In the genomic region with DNA sequence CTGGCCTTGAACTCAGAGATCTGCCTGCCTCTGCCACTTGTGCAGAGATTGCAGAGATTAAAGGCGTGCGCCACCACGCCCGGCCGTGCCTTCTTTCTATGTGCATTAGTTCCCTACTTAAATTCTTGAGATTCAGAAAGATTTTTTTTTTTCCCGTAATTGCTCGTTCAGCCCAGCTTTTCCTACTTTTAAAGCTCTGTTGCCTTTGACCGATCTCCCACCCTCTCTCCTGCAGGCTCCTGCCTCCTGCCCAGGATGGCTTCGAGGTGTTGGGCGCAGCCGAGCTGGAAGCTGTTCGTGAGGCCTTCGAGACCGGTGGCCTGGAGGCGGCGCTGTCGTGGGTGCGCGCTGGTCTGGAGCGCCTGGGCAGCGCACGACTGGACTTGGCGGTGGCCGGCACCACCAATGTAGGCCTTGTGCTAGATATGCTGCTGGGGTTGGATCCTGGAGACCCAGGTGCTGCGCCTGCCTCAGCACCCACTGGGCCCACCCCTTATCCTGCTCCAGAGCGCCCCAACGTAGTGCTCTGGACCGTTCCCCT, we compare ENCODE assay signal across 21 mouse cellular contexts. TPM values are rescaled to one million over a fixed set of nuclear protein-coding genes. Genes with fewer than 3 reads are reported as not detected.
A peak's percentile ranks its signal among the peaks of the same experiment; 100 is the strongest.
DNase-seq lines count a peak whose midpoint lies in the region; ATAC-seq and TF ChIP-seq lines count a peak whose summit lies in the region.
"Had no signal": no experiment of that assay in that cellular context is flagged by ENCODE, and none has a peak within 500 bp of the region (broad histone marks: within the 10 kb centered on the region; RNA-seq: fewer than 3 reads in every experiment).

No protein-coding gene starts in this region.

- no peaks in the 10 kb centered on the region for H3K9me3 ChIP-seq in ES-E14 (ENCODE audit: control insufficient read depth, insufficient read depth, low read depth, low read length)
- no peaks in the 10 kb centered on the region for H3K9me3 ChIP-seq in forebrain, postnatal 0 days (ENCODE audit: low read length)
- no peaks in the 10 kb centered on the region for H3K9me3 ChIP-seq in midbrain, postnatal 0 days (ENCODE audit: low read length)
- H3K9me3 ChIP-seq: heart, embryonic 13.5 days; hindbrain, embryonic 15.5 days; megakaryocyte, embryonic 14.5 days had no signal

- H3K4me2 ChIP-seq in forebrain, postnatal 0 days (ENCODE audit: low read depth), result no peak overlapping the region; the same call in 1 of the 2 replicates
- no peak overlapping the region for H3K4me2 ChIP-seq in midbrain, postnatal 0 days (ENCODE audit: low read depth, low read length, poor library complexity, severe bottlenecking)

- peak; percentile 12 to 27 for DNase-seq in kidney, postnatal 4 days
- no peak for DNase-seq in kidney, adult 9 months
- DNase-seq in ES-E14 (ENCODE audit: low read depth, low spot score), result no peak
- no peak for DNase-seq in forebrain, postnatal 0 days
- DNase-seq in midbrain, postnatal 0 days (ENCODE audit: low spot score), result no peak
- no peak for DNase-seq in lung, postnatal 10 days
- DNase-seq: adrenal gland, adult 8-10 months; cerebellum, adult 9-10 months; gastrocnemius, postnatal 14 days; kidney, adult 8-10 months; lung, embryonic 14.5 days; right cerebral cortex, adult 18-20 months had no signal

- no peaks in the 10 kb centered on the region for H3K36me3 ChIP-seq in ES-E14 (ENCODE audit: control insufficient read depth, insufficient read depth, low read length, poor library complexity, severe bottlenecking)
- H3K36me3 ChIP-seq in forebrain, postnatal 0 days (ENCODE audit: insufficient read depth), result peaks cover 29% of the 10 kb centered on the region
- peaks cover 25% of the 10 kb centered on the region for H3K36me3 ChIP-seq in midbrain, postnatal 0 days (ENCODE audit: insufficient read depth, low read length)

- no peaks in the 10 kb centered on the region for H3K27me3 ChIP-seq in forebrain, postnatal 0 days (ENCODE audit: insufficient read depth, low read length)
- no peaks in the 10 kb centered on the region for H3K27me3 ChIP-seq in midbrain, postnatal 0 days (ENCODE audit: insufficient read depth, low read length)
- H3K27me3 ChIP-seq: hindbrain, embryonic 15.5 days had no signal

- peak; percentile 26; the same call in 1 of the 2 replicates for TF ChIP-seq CTCF in forebrain, postnatal 0 days (IDR thresholded peaks at IDR 0.05; ENCODE audit: low read depth)
- peak; percentile 26 for TF ChIP-seq CTCF in midbrain, postnatal 0 days (IDR thresholded peaks at IDR 0.05)

- peaks cover 2% of the 10 kb centered on the region in 2 experiments; a peak in 1 of 4 replicates for H3K4me1 ChIP-seq in ES-E14 (ENCODE audit: control insufficient read depth in 2 of 2, insufficient read depth in 2 of 2, low read length in 2 of 2, poor library complexity in 1 of 2)
- H3K4me1 ChIP-seq in forebrain, postnatal 0 days (ENCODE audit: insufficient read depth), result peaks cover 14% of the 10 kb centered on the region; the same call in 1 of the 2 replicates
- peaks cover 21% of the 10 kb centered on the region for H3K4me1 ChIP-seq in midbrain, postnatal 0 days (ENCODE audit: insufficient read depth, low read length)

- in situ Hi-C loops in ES-E14 (cut with MboI; ENCODE audit: low sequenced_read_pairs in 2 of 2, unreplicated experiment in 2 of 2), result no loop called here

- peak overlapping the region; percentile 51 for H3K9ac ChIP-seq in ES-E14 (ENCODE audit: insufficient read depth, low read depth, low read length, poor library complexity, severe bottlenecking)
- H3K9ac ChIP-seq in forebrain, postnatal 0 days, result no peak overlapping the region
- no peak overlapping the region for H3K9ac ChIP-seq in midbrain, postnatal 0 days (replicated peaks; ENCODE audit: low read length, poor library complexity, severe bottlenecking)
- H3K9ac ChIP-seq: lung, embryonic 14.5 days had no signal

- no peak for ATAC-seq in forebrain, postnatal 0 days
- ATAC-seq in midbrain, postnatal 0 days (ENCODE audit: low FRiP score), result no peak
- ATAC-seq in megakaryocyte-erythroid progenitor cell, adult 5-6 weeks (replicated peaks; ENCODE audit: low FRiP score, low TSS enrichment, poor library complexity, severe bottlenecking), result no peak

- no peak overlapping the region for H3K27ac ChIP-seq in ES-E14 (ENCODE audit: insufficient read depth, low read depth, low read length, poor library complexity, severe bottlenecking)
- H3K27ac ChIP-seq in forebrain, postnatal 0 days (ENCODE audit: low read depth, low read length), result no peak overlapping the region
- no peak overlapping the region for H3K27ac ChIP-seq in midbrain, postnatal 0 days (ENCODE audit: low read depth, low read length)
- H3K27ac ChIP-seq: heart, embryonic 13.5 days; hindbrain, embryonic 15.5 days had no signal

- peak overlapping the region; percentile 61 to 69 for H3K4me3 ChIP-seq in ES-E14 (ENCODE audit: insufficient read depth in 1 of 2, low read depth in 1 of 2, low read length in 2 of 2, poor library complexity in 1 of 2, severe bottlenecking in 1 of 2)
- no peak overlapping the region for H3K4me3 ChIP-seq in forebrain, postnatal 0 days (ENCODE audit: low read depth, low read length)
- 0 out of 2 replicates have a peak overlapping the region, but pooled peaks have one; percentile 14 for H3K4me3 ChIP-seq in midbrain, postnatal 0 days (ENCODE audit: low read depth, low read length)
- H3K4me3 ChIP-seq: megakaryocyte, embryonic 14.5 days had no signal

- 64% methylated on average over 28 of the region's 28 CpGs for WGBS in forebrain, postnatal 0 days
- 65% methylated on average over 28 of the region's 28 CpGs for WGBS in midbrain, postnatal 0 days

TF ChIP-seq in ES-E14, 5 proteins besides CTCF, POLR2A, EP300 and RAD21:
- no peak for TF ChIP-seq ZC3H11A (IDR thresholded peaks at IDR 0.05; ENCODE audit: borderline replicate concordance, low read depth, low read length)
- TF ChIP-seq HCFC1 (IDR thresholded peaks at IDR 0.05; ENCODE audit: borderline replicate concordance, insufficient read depth, low read length), result no peak
- TF ChIP-seq CHD2 (IDR thresholded peaks at IDR 0.05; ENCODE audit: low read depth, low read length), result no peak
- TF ChIP-seq MAFK (IDR thresholded peaks at IDR 0.05; ENCODE audit: insufficient read depth, low read depth, low read length), result no peak
- TF ChIP-seq ZNF384 (IDR thresholded peaks at IDR 0.05; ENCODE audit: low read depth, low read length), result no peak

RNA-seq across cellular contexts. Expression of a gene that starts 2.6 kb away (rescaled TPM):
- total RNA-seq in ES-E14 (2012; rRNA removed), result 6.2 and 6.4 TPM in 2 replicates
- 103 and 119 TPM in 2 replicates for total RNA-seq in forebrain, postnatal 0 days (2014; rRNA removed)
- 20.8 and 26.8 TPM in 2 replicates for polyA plus RNA-seq in forebrain, postnatal 0 days (2015; fragmentation: Nextera tagmentation; extraction: Ambion mirVana)
- total RNA-seq in midbrain, postnatal 0 days (2014; rRNA removed), result 115 and 119 TPM in 2 replicates
- 21.8 and 23.9 TPM in 2 replicates for polyA plus RNA-seq in midbrain, postnatal 0 days (2015; fragmentation: Nextera tagmentation; extraction: Ambion mirVana)
- total RNA-seq in megakaryocyte-erythroid progenitor cell, adult 5-6 weeks (2014; fragmentation: Nextera tagmentation), result 4.7 and 6.3 TPM in 2 replicates
- total RNA-seq in megakaryocyte-erythroid progenitor cell, adult 5-6 weeks (2017), result 3.0 and 5.2 TPM in 2 replicates

RNA-seq across cellular contexts. Expression of a gene that starts 12.8 kb away (rescaled TPM):
- total RNA-seq in ES-E14 (2012; rRNA removed), result 0.58 TPM in 1 of 2 replicates, not detected in the other
- 0.31 and 0.43 TPM in 2 replicates for total RNA-seq in forebrain, postnatal 0 days (2014; rRNA removed)
- polyA plus RNA-seq in forebrain, postnatal 0 days (2015; fragmentation: Nextera tagmentation; extraction: Ambion mirVana), result not detected in 2 replicates
- not detected in 2 replicates for total RNA-seq in midbrain, postnatal 0 days (2014; rRNA removed)
- polyA plus RNA-seq in midbrain, postnatal 0 days (2015; fragmentation: Nextera tagmentation; extraction: Ambion mirVana), result not detected in 2 replicates
- not detected in 2 replicates for total RNA-seq in megakaryocyte-erythroid progenitor cell, adult 5-6 weeks (2014; fragmentation: Nextera tagmentation)
- not detected in 2 replicates for total RNA-seq in megakaryocyte-erythroid progenitor cell, adult 5-6 weeks (2017)
- total RNA-seq: adrenal gland, adult 8-10 months; gastrocnemius, postnatal 14 days; left cerebral cortex, adult 8-10 months; liver, adult 2 months; neutrophil, adult 5-6 weeks had no signal
- polyA plus RNA-seq: heart, embryonic 13.5 days; liver, adult 2 months; lung, embryonic 14.5 days had no signal

RNA-seq across cellular contexts. Expression of a gene that starts 13.0 kb away (rescaled TPM):
- 69.7 and 144 TPM in 2 replicates for total RNA-seq in ES-E14 (2012; rRNA removed)
- 41.1 and 49.8 TPM in 2 replicates for total RNA-seq in forebrain, postnatal 0 days (2014; rRNA removed)
- polyA plus RNA-seq in forebrain, postnatal 0 days (2015; fragmentation: Nextera tagmentation; extraction: Ambion mirVana), result 42.1 and 48.6 TPM in 2 replicates
- 44.6 and 51.8 TPM in 2 replicates for total RNA-seq in midbrain, postnatal 0 days (2014; rRNA removed)
- polyA plus RNA-seq in midbrain, postnatal 0 days (2015; fragmentation: Nextera tagmentation; extraction: Ambion mirVana), result 41.9 and 43.3 TPM in 2 replicates
- total RNA-seq in megakaryocyte-erythroid progenitor cell, adult 5-6 weeks (2014; fragmentation: Nextera tagmentation), result 89.0 and 93.7 TPM in 2 replicates
- total RNA-seq in megakaryocyte-erythroid progenitor cell, adult 5-6 weeks (2017), result 20.7 and 36.6 TPM in 2 replicates

RNA-seq across cellular contexts. Expression of a gene that starts 20.8 kb away (rescaled TPM):
- total RNA-seq in ES-E14 (2012; rRNA removed), result 1.2 and 1.6 TPM in 2 replicates
- not detected in 2 replicates for total RNA-seq in forebrain, postnatal 0 days (2014; rRNA removed)
- polyA plus RNA-seq in forebrain, postnatal 0 days (2015; fragmentation: Nextera tagmentation; extraction: Ambion mirVana), result 0.13 and 0.31 TPM in 2 replicates
- not detected in 2 replicates for total RNA-seq in midbrain, postnatal 0 days (2014; rRNA removed)
- polyA plus RNA-seq in midbrain, postnatal 0 days (2015; fragmentation: Nextera tagmentation; extraction: Ambion mirVana), result 0.47 and 0.78 TPM in 2 replicates
- total RNA-seq in megakaryocyte-erythroid progenitor cell, adult 5-6 weeks (2014; fragmentation: Nextera tagmentation), result not detected in 2 replicates
- not detected in 2 replicates for total RNA-seq in megakaryocyte-erythroid progenitor cell, adult 5-6 weeks (2017)
- total RNA-seq: adrenal gland, adult 8-10 months; gastrocnemius, postnatal 14 days; layer of hippocampus, adult 8-10 months; left cerebral cortex, adult 8-10 months; liver, adult 2 months; neutrophil, adult 5-6 weeks had no signal
- polyA plus RNA-seq: liver, adult 2 months; urinary bladder, adult 2 months had no signal

RNA-seq across cellular contexts. Expression of a gene that starts 26.3 kb away (rescaled TPM):
- 94.1 and 114 TPM in 2 replicates for total RNA-seq in ES-E14 (2012; rRNA removed)
- 196 and 242 TPM in 2 replicates for total RNA-seq in forebrain, postnatal 0 days (2014; rRNA removed)
- 258 and 279 TPM in 2 replicates for polyA plus RNA-seq in forebrain, postnatal 0 days (2015; fragmentation: Nextera tagmentation; extraction: Ambion mirVana)
- 209 and 214 TPM in 2 replicates for total RNA-seq in midbrain, postnatal 0 days (2014; rRNA removed)
- 297 and 314 TPM in 2 replicates for polyA plus RNA-seq in midbrain, postnatal 0 days (2015; fragmentation: Nextera tagmentation; extraction: Ambion mirVana)
- total RNA-seq in megakaryocyte-erythroid progenitor cell, adult 5-6 weeks (2014; fragmentation: Nextera tagmentation), result 3.5 and 4.0 TPM in 2 replicates
- 3.1 and 9.7 TPM in 2 replicates for total RNA-seq in megakaryocyte-erythroid progenitor cell, adult 5-6 weeks (2017)
- total RNA-seq: neutrophil, adult 5-6 weeks had no signal

Comparison
In these comparisons a context has a peak if more than half of its experiments do, and no peak if none do; other contexts are left out.
1. DNase-seq: peak in kidney, postnatal 4 days (2 of 2); none in kidney, adult 9 months (single experiment), ES-E14 (single experiment), forebrain, postnatal 0 days (single experiment), midbrain, postnatal 0 days (single experiment) and lung, postnatal 10 days (single experiment).
2. RNA of a gene that starts 2.6 kb away (total RNA-seq): 115 to 119 TPM in midbrain, postnatal 0 days and 103 to 119 TPM in forebrain, postnatal 0 days; 3.0 to 6.3 TPM in megakaryocyte-erythroid progenitor cell, adult 5-6 weeks and 6.2 to 6.4 TPM in ES-E14; every median in the first group is over 10 times any median in the second.